Mouse (Mus musculus) embryonic facial prominence, embryonic 14.5 days (tissue): ENCODE results near the gene Tpm3. TPM values are rescaled to one million over a fixed set of nuclear protein-coding genes. Genes with fewer than 3 reads are reported as not detected.
A peak's percentile ranks its signal among the peaks of the same experiment; 100 is the strongest.

ENCODE experiments used
- ATAC-seq: fragments of 200-750 bp; cut with Nextera tagmentation; 2 replicates; pipeline ENCODE4 v1.8.0; 2017; ENCODE audit warnings: low read depth, moderate number of reproducible peaks, moderate TSS enrichment
- DNase-seq: peaks from one replicate; pipeline ENCODE4 v3.0.0-alpha.2; 2015; ENCODE audit warnings: low spot score
- H3K27ac ChIP-seq: fragments of 300-500 bp; sonication (generic); replicated peaks from 2 replicates; pipeline ENCODE4 v1.5.1; 2014; ENCODE audit warnings: low read depth, mild to moderate bottlenecking, low read length, moderate library complexity
- H3K27me3 ChIP-seq: fragments of 300-500 bp; sonication (generic); replicated peaks from 2 replicates; pipeline ENCODE4 v1.6.1; 2014; ENCODE audit warnings: low read length; ENCODE audit not compliant: control insufficient read depth, insufficient read depth
- H3K36me3 ChIP-seq: fragments of 300-500 bp; sonication (generic); 2 replicates; pipeline ENCODE4 v1.6.1; 2014; ENCODE audit warnings: low read length, mixed read lengths; ENCODE audit not compliant: control insufficient read depth, insufficient read depth
- H3K4me1 ChIP-seq: fragments of 300-500 bp; sonication (generic); 2 replicates; pipeline ENCODE4 v1.6.1; 2014; ENCODE audit warnings: antibody characterized with exemption, low read length; ENCODE audit not compliant: control insufficient read depth, insufficient read depth
- H3K4me2 ChIP-seq: fragments of 300-500 bp; sonication (generic); 2 replicates; pipeline ENCODE4 v1.6.1; 2014; ENCODE audit warnings: low read depth, mild to moderate bottlenecking, low read length, moderate library complexity, mixed read lengths
- H3K4me3 ChIP-seq: fragments of 300-500 bp; sonication (generic); 2 replicates; pipeline ENCODE4 v1.5.1; 2014; ENCODE audit warnings: low read depth, mild to moderate bottlenecking, low read length
- H3K9ac ChIP-seq: fragments of 300-500 bp; sonication (generic); 2 replicates; pipeline ENCODE4 v1.6.1; 2014; ENCODE audit warnings: low read depth, mild to moderate bottlenecking, low read length, moderate library complexity, mixed read lengths
- H3K9me3 ChIP-seq: fragments of 300-500 bp; sonication (generic); 2 replicates; pipeline ENCODE4 v1.6.1; 2016; ENCODE audit warnings: low read length; ENCODE audit not compliant: control insufficient read depth
- WGBS: fragments of 180-500 bp; shearing (Covaris S2); extraction: QIAGEN DNeasy Blood & Tissue Kit; methylation state at CpG from one replicate; pipeline ENCODE4 v1.1.7; 2014; 5-methylcytosine and 5-hydroxymethylcytosine counted together
- microRNA counts: library from miRNA; unstranded; fragments of <30 nt; microRNA quantifications from one replicate; lab custom pipeline; 2017
- microRNA-seq: library from miRNA; unstranded; fragments of <30 nt; microRNA quantifications from one replicate; pipeline ENCODE4, GENCODE M21; 2016; ENCODE audit warnings: borderline number of aligned reads
- polyA plus RNA-seq: library from polyadenylated mRNA; unstranded; fragments of >200 nt; fragmentation: Nextera tagmentation; extraction: Ambion mirVana; gene quantifications from 2 replicates; pipeline ENCODE4 v1.2.1, GENCODE M21; 2014

The Tpm3 gene
- polyA plus RNA-seq, 1 experiment from 2014 or later: 423 TPM

DNA sequence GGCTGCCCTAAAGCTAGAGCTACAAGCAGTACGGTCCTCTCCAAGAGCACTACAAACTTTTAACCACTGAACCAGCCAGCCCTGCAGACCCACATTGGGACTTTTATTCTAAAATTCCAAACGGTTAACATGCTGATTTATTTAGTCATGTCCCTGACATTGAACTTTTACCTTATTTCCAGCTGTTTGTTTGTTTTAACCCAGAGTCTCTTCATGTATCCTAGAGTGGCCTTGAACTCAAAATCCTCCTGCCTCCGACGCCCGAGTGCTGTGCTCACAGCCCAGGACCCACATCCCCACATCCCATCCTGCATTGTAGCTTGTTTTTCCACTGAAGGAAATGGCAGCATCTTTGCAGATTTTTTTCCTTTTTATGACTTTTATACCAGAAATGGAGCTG is 62.5 kb downstream of the Tpm3 start:
- Histone ChIP-seq H3K27me3 (no peaks in the 10 kb centered on the region), H3K9ac (no peak overlapping the region), H3K4me1 (no peaks in the 10 kb centered on the region), H3K4me3 (no peak overlapping the region), H3K9me3 (no peaks in the 10 kb centered on the region), H3K4me2 (no peak overlapping the region), H3K27ac (no peak overlapping the region), H3K36me3 (no peaks in the 10 kb centered on the region)
- ATAC-seq: no peak
- DNase-seq: no peak
- 55% methylated on average over 5 of the region's 5 CpGs for WGBS

DNA sequence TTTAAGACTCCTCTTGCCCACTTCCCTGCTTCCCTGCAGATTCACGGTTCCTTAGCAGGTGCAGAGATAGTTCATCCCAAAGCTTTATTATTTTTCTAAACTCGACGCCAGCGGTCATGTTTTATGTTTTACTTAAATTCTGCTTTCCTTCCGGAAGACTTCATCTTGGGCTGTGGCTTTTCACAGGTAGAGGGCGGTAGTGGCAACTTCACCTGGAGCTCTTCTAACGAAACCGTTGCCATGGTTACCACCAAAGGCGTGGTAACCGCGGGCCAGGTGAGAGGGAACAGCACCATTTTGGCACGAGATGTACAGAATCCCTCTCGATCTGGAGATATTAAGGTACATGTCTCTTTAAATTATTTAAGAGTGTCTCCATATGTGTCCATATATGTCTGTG is 64.2 kb downstream of the Tpm3 start:
- ATAC-seq (no peak), DNase-seq (peak; percentile 57)
- Histone ChIP-seq H3K27ac (no peak overlapping the region), H3K9ac (no peak overlapping the region), H3K9me3 (no peaks in the 10 kb centered on the region), H3K27me3 (no peaks in the 10 kb centered on the region), H3K4me3 (no peak overlapping the region), H3K4me1 (no peaks in the 10 kb centered on the region), H3K36me3 (no peaks in the 10 kb centered on the region), H3K4me2 (no peak overlapping the region)
- 34% methylated on average over 13 of the region's 13 CpGs for WGBS

DNA sequence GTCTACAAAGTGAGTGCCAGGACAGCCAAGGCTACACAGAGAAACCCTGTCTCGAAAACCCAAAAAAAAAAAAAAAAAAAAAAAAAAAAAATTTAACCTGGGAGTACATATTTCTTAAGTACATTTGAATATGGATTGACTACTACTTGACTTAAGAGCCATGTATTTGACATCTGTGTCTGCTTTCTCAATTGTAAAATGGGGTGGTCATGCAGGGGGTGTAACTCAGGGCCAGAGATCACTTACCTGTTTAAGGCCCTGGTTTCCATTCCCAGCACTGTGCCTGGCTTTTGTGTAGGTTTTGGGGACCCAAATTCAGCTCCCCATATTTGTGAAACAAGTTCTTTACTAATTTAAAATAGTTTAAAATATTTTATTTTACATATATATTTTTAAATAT is 65.2 kb downstream of the Tpm3 start:
- DNase-seq (no peak), ATAC-seq (no peak)
- no peak overlapping the region for H3K4me3 ChIP-seq
- no peak overlapping the region for H3K9ac ChIP-seq
- no peaks in the 10 kb centered on the region for H3K4me1 ChIP-seq
- no peaks in the 10 kb centered on the region for H3K9me3 ChIP-seq
- H3K4me2 ChIP-seq: no peak overlapping the region
- no peaks in the 10 kb centered on the region for H3K27me3 ChIP-seq
- WGBS: 67% methylated on average over 1 of the region's 1 CpGs
- no peaks in the 10 kb centered on the region for H3K36me3 ChIP-seq
- no peak overlapping the region for H3K27ac ChIP-seq

DNA sequence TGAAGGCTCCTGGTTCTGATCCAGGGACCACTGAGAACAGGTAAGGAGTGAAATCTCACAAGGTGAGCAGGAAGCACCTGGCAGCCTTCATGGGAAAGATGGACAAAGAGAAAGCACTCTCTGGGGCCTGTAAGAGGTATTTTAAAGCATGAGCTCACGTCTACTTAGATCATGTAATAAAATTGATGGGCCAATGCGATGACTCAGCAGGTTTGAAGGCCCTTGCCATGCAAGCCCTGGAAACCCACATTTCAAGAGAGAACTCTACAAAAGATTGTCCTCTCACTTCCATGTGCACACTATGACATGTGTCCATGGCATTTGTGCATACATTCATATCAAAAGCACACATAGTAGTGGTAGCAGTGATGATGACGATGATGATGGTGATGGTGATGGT is 67.5 kb downstream of the Tpm3 start:
- no peak overlapping the region for H3K9ac ChIP-seq
- no peaks in the 10 kb centered on the region for H3K9me3 ChIP-seq
- no peak overlapping the region for H3K27ac ChIP-seq
- no peaks in the 10 kb centered on the region for H3K36me3 ChIP-seq
- no peak overlapping the region for H3K4me3 ChIP-seq
- no peak overlapping the region for H3K4me2 ChIP-seq
- H3K27me3 ChIP-seq: no peaks in the 10 kb centered on the region
- DNase-seq: no peak
- H3K4me1 ChIP-seq: no peaks in the 10 kb centered on the region
- ATAC-seq: no peak
- WGBS: 90% methylated on average over 3 of the region's 3 CpGs

DNA sequence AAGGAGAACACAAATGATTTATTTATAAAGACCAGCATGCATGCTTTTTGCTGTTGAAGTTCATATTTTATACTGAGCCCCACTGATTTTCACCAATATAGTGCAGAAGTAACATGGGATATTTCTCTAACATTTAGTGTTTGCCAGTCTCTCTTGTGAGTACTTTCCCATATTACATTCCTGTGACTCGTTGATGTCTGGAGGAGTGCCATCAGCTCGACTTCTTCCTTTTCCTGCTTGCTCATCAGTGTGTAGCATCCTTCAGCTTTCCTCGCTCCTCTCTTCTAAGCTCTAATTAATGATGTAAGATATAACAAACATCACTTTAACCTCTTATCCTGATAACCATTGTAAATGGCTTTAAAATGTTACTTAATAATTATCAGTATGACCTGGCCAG is 73.0 kb downstream of the Tpm3 start:
- no peak overlapping the region for H3K9ac ChIP-seq
- H3K4me2 ChIP-seq: no peak overlapping the region
- no peaks in the 10 kb centered on the region for H3K4me1 ChIP-seq
- 69% methylated on average over 3 of the region's 3 CpGs for WGBS
- DNase-seq: no peak
- H3K27me3 ChIP-seq: no peaks in the 10 kb centered on the region
- H3K36me3 ChIP-seq: no peaks in the 10 kb centered on the region
- H3K9me3 ChIP-seq: no peaks in the 10 kb centered on the region
- ATAC-seq: no peak
- no peak overlapping the region for H3K27ac ChIP-seq
- H3K4me3 ChIP-seq: no peak overlapping the region

DNA sequence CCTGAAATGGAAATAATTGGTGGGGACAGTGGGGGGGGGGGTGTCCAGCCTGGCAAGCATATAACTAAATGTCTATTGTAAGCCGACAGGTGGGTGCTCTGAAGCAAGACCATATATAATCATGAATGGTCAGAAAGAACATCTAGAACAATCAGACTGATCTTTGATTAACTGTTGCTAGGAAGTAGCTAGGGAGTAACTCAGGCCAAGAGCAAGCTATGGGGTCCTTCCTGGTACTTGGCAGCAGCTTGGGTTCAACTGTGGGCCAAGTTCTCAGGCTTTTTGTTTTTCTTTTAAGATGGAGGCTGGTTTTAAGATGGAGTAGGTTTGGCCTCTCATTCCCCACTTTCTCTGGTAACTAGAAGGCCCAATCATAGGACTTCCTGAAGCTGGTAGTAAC is 74.2 kb downstream of the Tpm3 start:
- H3K9me3 ChIP-seq: no peaks in the 10 kb centered on the region
- no peak overlapping the region for H3K9ac ChIP-seq
- ATAC-seq (no peak), DNase-seq (no peak)
- H3K36me3 ChIP-seq: no peaks in the 10 kb centered on the region
- H3K4me2 ChIP-seq: no peak overlapping the region
- no peak overlapping the region for H3K27ac ChIP-seq
- WGBS: 100% methylated on average over 1 of the region's 1 CpGs
- no peaks in the 10 kb centered on the region for H3K4me1 ChIP-seq
- H3K4me3 ChIP-seq: no peak overlapping the region
- H3K27me3 ChIP-seq: no peaks in the 10 kb centered on the region

MicroRNAs within 50 kb of the gene (microRNA counts, 519-probe panel; counts per million panel counts)
- 2,948 counts per million, percentile 68 among the panel's probes with 10 or more counts for microRNA mmu-miR-190b (lab: Ali Mortazavi, UCI)

Small RNAs within 50 kb of the gene (microRNA-seq; reads per million reads assigned to microRNA genes)
- gene Mir190b: 9.8 reads per million, percentile 28 among the genes with 10 or more reads in this experiment

Other genes starting within 250 kb of the Tpm3 start
- gene She, start 241.3 kb upstream of the Tpm3 start, polyA plus RNA-seq: 5.2 and 6.0 TPM in 2 replicates
- gene Il6ra, start 159.5 kb upstream of the Tpm3 start, polyA plus RNA-seq: 1.4 and 2.3 TPM in 2 replicates
- 22.5 and 23.8 TPM in 2 replicates for gene Atp8b2, start 109.1 kb upstream of the Tpm3 start, polyA plus RNA-seq
- gene Hax1, start 73.9 kb upstream of the Tpm3 start, polyA plus RNA-seq: 123 and 127 TPM in 2 replicates
- gene 4933434E20Rik, start 21.0 kb upstream of the Tpm3 start, polyA plus RNA-seq: 144 TPM in 2 replicates
- 207 and 211 TPM in 2 replicates for gene Ubap2l, start 20.0 kb upstream of the Tpm3 start, polyA plus RNA-seq
- 0.18 and 0.43 TPM in 2 replicates for gene Nup210l, start 31.5 kb downstream of the Tpm3 start, polyA plus RNA-seq
- 2,089 and 2,268 TPM in 2 replicates for gene Rps27, start 141.0 kb downstream of the Tpm3 start, polyA plus RNA-seq
- 18.1 and 19.8 TPM in 2 replicates for gene Rab13, start 141.0 kb downstream of the Tpm3 start, polyA plus RNA-seq
- 112 and 114 TPM in 2 replicates for gene Jtb, start 158.9 kb downstream of the Tpm3 start, polyA plus RNA-seq
- 5.2 and 6.1 TPM in 2 replicates for gene Creb3l4, start 170.9 kb downstream of the Tpm3 start, polyA plus RNA-seq
- gene Slc39a1, start 175.5 kb downstream of the Tpm3 start, polyA plus RNA-seq: 88.1 and 90.9 TPM in 2 replicates
- gene Crtc2, start 181.5 kb downstream of the Tpm3 start, polyA plus RNA-seq: 14.2 and 14.4 TPM in 2 replicates
- gene Dennd4b, start 192.5 kb downstream of the Tpm3 start, polyA plus RNA-seq: 4.1 and 4.7 TPM in 2 replicates
- gene Gatad2b, start 220.5 kb downstream of the Tpm3 start, polyA plus RNA-seq: 13.2 and 13.4 TPM in 2 replicates